Mouse (Mus musculus): Measurements from ENCODE around the gene Hap1.

- TF ChIP-seq POLR2A (IDR thresholded peaks at IDR 0.05; ENCODE audit: insufficient read length, low read depth) (no peak), REST (IDR thresholded peaks at IDR 0.05; ENCODE audit: insufficient read depth, insufficient read length) (no peak), POLR2AphosphoS2 (IDR thresholded peaks at IDR 0.05; ENCODE audit: insufficient read length, low read depth) (no peak)
Observed at GRCm38 (mm10) chr11:100385016-100385415, 29.1 kb upstream of the Hap1 start.
